Mouse (Mus musculus): ENCODE results near the gene Flrt2.

Gene Flrt2

GRCm38 (mm10) chr12:95734075-95734474 lies 42.0 kb downstream of the Flrt2 start:
- DNase-seq (ENCODE audit: low spot score) = no peak

GRCm38 (mm10) chr12:95737571-95737970 lies 45.5 kb downstream of the Flrt2 start:
- DNase-seq (ENCODE audit: low spot score) = no peak

GRCm38 (mm10) chr12:95738031-95738430 lies 46.0 kb downstream of the Flrt2 start:
- no peak for DNase-seq (ENCODE audit: low spot score)

- DNase-seq (ENCODE audit: low spot score) = no peak
These were observed 46.6 kb downstream of the Flrt2 start for GRCm38 (mm10) chr12:95738491-95739135.

GRCm38 (mm10) chr12:95739739-95740138 lies 47.7 kb downstream of the Flrt2 start:
- no peak for DNase-seq (ENCODE audit: low spot score)

- no peak for DNase-seq (ENCODE audit: low spot score)
These were observed 49.3 kb downstream of the Flrt2 start for GRCm38 (mm10) chr12:95741296-95741695.

- no peak for DNase-seq (ENCODE audit: low spot score)
These were observed 52.3 kb downstream of the Flrt2 start for GRCm38 (mm10) chr12:95744307-95744706.

GRCm38 (mm10) chr12:95746856-95747579 lies 55.0 kb downstream of the Flrt2 start:
- DNase-seq (ENCODE audit: low spot score) = no peak

GRCm38 (mm10) chr12:95748760-95749159 lies 56.7 kb downstream of the Flrt2 start:
- DNase-seq (ENCODE audit: low spot score) = no peak

GRCm38 (mm10) chr12:95749248-95749647 lies 57.2 kb downstream of the Flrt2 start:
- no peak for DNase-seq (ENCODE audit: low spot score)

- no peak for DNase-seq (ENCODE audit: low spot score)
These were observed 67.3 kb downstream of the Flrt2 start for GRCm38 (mm10) chr12:95759212-95759746.

GRCm38 (mm10) chr12:95765255-95765654 lies 73.2 kb downstream of the Flrt2 start:
- no peak for DNase-seq (ENCODE audit: low spot score)

GRCm38 (mm10) chr12:95769041-95769440 lies 77.0 kb downstream of the Flrt2 start:
- DNase-seq (ENCODE audit: low spot score) = no peak

- DNase-seq (ENCODE audit: low spot score) = no peak
These were observed 78.2 kb downstream of the Flrt2 start for GRCm38 (mm10) chr12:95770251-95770650.

GRCm38 (mm10) chr12:95790146-95790545 lies 98.1 kb downstream of the Flrt2 start:
- no peak for DNase-seq (ENCODE audit: low spot score)

- no peak for DNase-seq (ENCODE audit: low spot score)
These were observed 124.6 kb downstream of the Flrt2 start for GRCm38 (mm10) chr12:95816660-95817059.

All from urinary bladder, postnatal 25 days (tissue).